Mouse (Mus musculus) cortical plate, adult 2 months (tissue): Measurements from ENCODE around the gene Pdha2.

Experiments used
- CTCF ChIP-seq: fragments of 200-500 bp; IDR thresholded peaks from 2 replicates; pipeline ENCODE4 v1.5.1; 2011; ENCODE audit warnings: mild to moderate bottlenecking, control low read depth, low read length; ENCODE audit not compliant: insufficient read depth; ENCODE audit errors: extremely low read depth
- POLR2A ChIP-seq: fragments of 200-500 bp; IDR thresholded peaks from 2 replicates; pipeline ENCODE4 v1.6.1; 2011; ENCODE audit warnings: mild to moderate bottlenecking, low read length, control low read depth; ENCODE audit not compliant: insufficient read depth; ENCODE audit errors: extremely low read depth

- no peak for TF ChIP-seq CTCF
- TF ChIP-seq POLR2A = no peak
Measured at GRCm38 (mm10) chr3:141190429-141190828, 21.7 kb downstream of the Pdha2 start.
